Mouse (Mus musculus) myocyte (in vitro differentiated cells): ENCODE results near the gene Cxcr5.

Experiments used
- CEBPB ChIP-seq: IDR thresholded peaks from 2 replicates; pipeline ENCODE4 v1.6.1; 2011; ENCODE audit warnings: mild to moderate bottlenecking, moderate library complexity; ENCODE audit not compliant: poor library complexity, insufficient read depth, severe bottlenecking
- MYOD1 ChIP-seq, 3 experiments: IDR thresholded peaks; one replicate each; pipeline ENCODE4 v1.6.1; 2011; ENCODE audit warnings: control low read depth in 2 of 3, low read depth in 2 of 3, mild to moderate bottlenecking in 2 of 3, moderate library complexity in 1 of 3; ENCODE audit not compliant: insufficient read length in 2 of 3, control insufficient read depth in 1 of 3
- USF1 ChIP-seq: IDR thresholded peaks from one replicate; pipeline ENCODE4 v1.6.1; 2011; ENCODE audit warnings: low read depth, mild to moderate bottlenecking, control low read depth, moderate library complexity

DNA sequence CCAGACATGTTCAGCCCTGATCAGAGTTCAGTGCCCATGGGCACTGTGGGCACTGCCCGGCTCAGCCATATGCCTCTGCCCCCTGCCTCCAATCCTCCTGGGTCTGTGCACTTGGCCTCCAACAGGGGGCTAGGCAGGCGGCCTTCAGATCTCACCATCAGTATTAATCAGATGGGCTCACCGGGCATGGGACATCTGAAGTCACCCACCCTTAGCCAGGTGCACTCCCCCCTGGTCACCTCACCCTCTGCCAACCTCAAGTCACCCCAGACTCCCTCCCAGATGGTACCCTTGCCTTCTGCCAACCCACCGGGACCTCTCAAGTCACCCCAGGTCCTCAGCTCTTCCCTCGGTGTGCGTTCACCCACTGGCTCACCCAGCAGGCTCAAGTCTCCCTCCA, 54.3 kb downstream of the Cxcr5 start:
- TF ChIP-seq MYOD1 (IDR thresholded peaks at IDR 0.05; ENCODE audit: control insufficient read depth in 1 of 3, insufficient read length in 2 of 3, low read depth in 2 of 3) (no peak), USF1 (no peak), CEBPB (no peak)
